Mouse (Mus musculus) hindbrain, embryonic 16.5 days (tissue): Measurements from ENCODE around the gene Lmod1. TPM values are rescaled to one million over a fixed set of nuclear protein-coding genes. Genes with fewer than 3 reads are reported as not detected.
A peak's percentile ranks its signal among the peaks of the same experiment; 100 is the strongest.
"Not testable (repeated sequence)": the region's sequence is repeated elsewhere in the genome, so short reads cannot be mapped to it uniquely, and the experiment has no call there.

Source experiments
- ATAC-seq: fragments of 200-750 bp; cut with Nextera tagmentation; 2 replicates; pipeline ENCODE4 v1.8.0; 2017; ENCODE audit warnings: moderate TSS enrichment, moderate library complexity
- H3K27ac ChIP-seq: fragments of 300-500 bp; sonication (generic); 2 replicates; pipeline ENCODE4 v1.5.1; 2014; ENCODE audit warnings: low read depth, mild to moderate bottlenecking, control low read depth, low read length, moderate library complexity
- H3K27me3 ChIP-seq: fragments of 300-500 bp; sonication (generic); replicated peaks from 2 replicates; pipeline ENCODE4 v1.6.1; 2014; ENCODE audit warnings: low read length; ENCODE audit not compliant: control insufficient read depth, insufficient read depth
- H3K36me3 ChIP-seq: fragments of 300-500 bp; sonication (generic); 2 replicates; pipeline ENCODE4 v1.6.1; 2014; ENCODE audit warnings: mild to moderate bottlenecking, low read length, moderate library complexity, mixed read lengths; ENCODE audit not compliant: control insufficient read depth, insufficient read depth
- H3K4me1 ChIP-seq: fragments of 300-500 bp; sonication (generic); 2 replicates; pipeline ENCODE4 v1.6.1; 2014; ENCODE audit warnings: low read depth, low read length; ENCODE audit not compliant: control insufficient read depth, insufficient read depth
- H3K4me2 ChIP-seq: fragments of 300-500 bp; sonication (generic); 2 replicates; pipeline ENCODE4 v1.6.1; 2014; ENCODE audit warnings: mild to moderate bottlenecking, low read length, control low read depth, moderate library complexity
- H3K4me3 ChIP-seq: fragments of 300-500 bp; sonication (generic); 2 replicates; pipeline ENCODE4 v1.5.1; 2014; ENCODE audit warnings: mild to moderate bottlenecking, low read length, control low read depth, moderate library complexity
- H3K9ac ChIP-seq: fragments of 300-500 bp; sonication (generic); 2 replicates; pipeline ENCODE4 v1.6.1; 2014; ENCODE audit warnings: low read depth, mild to moderate bottlenecking, control low read depth, low read length, moderate library complexity
- H3K9me3 ChIP-seq: fragments of 300-500 bp; sonication (generic); 2 replicates; pipeline ENCODE4 v1.6.1; 2014; ENCODE audit warnings: mild to moderate bottlenecking, low read length, moderate library complexity; ENCODE audit not compliant: control insufficient read depth
- WGBS: fragments of 180-500 bp; shearing (Covaris S2); extraction: QIAGEN DNeasy Blood & Tissue Kit; methylation state at CpG from one replicate; pipeline ENCODE4 v1.1.7; 2014; 5-methylcytosine and 5-hydroxymethylcytosine counted together
- polyA plus RNA-seq: library from polyadenylated mRNA; unstranded; fragments of >200 nt; fragmentation: Nextera tagmentation; extraction: Ambion mirVana; gene quantifications from 2 replicates; pipeline ENCODE4 v1.2.1, GENCODE M21; 2015

The Lmod1 gene
- polyA plus RNA-seq, 1 experiment from 2014 or later, result 0.28 TPM

DNA sequence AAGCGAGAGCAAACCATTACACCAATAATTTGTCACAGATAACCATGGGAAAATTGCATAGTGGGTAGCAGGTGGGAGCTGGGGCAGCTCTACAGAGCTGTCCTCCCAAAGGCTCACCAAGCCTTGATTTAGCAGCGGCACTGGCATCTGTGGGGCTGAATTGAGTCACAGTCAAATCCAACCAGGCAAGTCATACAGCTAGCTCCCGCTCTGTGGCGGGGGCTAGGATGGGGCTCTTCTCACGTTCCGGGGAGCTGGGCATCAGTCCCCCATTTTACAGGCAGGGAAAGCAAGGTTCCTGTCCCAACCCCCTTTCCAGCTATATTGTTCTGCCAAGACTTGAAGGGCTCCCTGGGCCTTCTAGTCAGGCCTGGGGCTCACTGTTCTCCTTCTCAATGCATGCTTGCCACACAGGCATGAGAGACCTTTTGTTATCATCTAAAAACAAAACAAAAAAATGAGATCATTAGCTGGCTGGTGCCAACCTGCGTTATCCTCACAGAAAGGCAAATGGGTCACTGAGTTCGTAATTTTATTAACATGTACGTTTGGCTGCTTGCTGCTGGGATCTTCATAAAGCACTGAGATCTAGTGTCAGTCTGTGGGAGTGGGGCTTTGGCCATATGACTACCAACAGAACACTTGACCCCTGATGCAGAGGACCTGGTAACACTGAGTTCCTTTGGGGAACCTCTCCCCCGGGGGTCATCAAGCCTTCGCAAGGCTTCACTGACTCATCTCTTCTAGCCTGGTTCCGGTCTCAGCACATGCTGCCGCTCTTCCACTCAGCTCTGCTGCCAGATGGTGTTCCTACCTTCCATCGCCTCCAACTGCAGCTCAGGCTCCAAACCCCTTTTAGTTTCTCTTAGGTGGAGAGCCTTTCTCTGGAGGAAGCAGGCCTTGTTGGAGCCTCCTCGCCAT lies 55.7 kb downstream of the Lmod1 start:
- no peaks in the 10 kb centered on the region for H3K9me3 ChIP-seq
- 0 out of 2 replicates have a peak, but pooled peaks have one; percentile 14 for ATAC-seq
- H3K9ac ChIP-seq, result no peak overlapping the region
- H3K4me1 ChIP-seq, result peaks cover 4% of the 10 kb centered on the region
- no peak overlapping the region for H3K27ac ChIP-seq
- 62% methylated on average over 15 of the region's 15 CpGs for WGBS
- no peak overlapping the region for H3K4me3 ChIP-seq
- peaks cover 16% of the 10 kb centered on the region for H3K36me3 ChIP-seq
- H3K4me2 ChIP-seq, result no peak overlapping the region
- no peaks in the 10 kb centered on the region for H3K27me3 ChIP-seq

DNA sequence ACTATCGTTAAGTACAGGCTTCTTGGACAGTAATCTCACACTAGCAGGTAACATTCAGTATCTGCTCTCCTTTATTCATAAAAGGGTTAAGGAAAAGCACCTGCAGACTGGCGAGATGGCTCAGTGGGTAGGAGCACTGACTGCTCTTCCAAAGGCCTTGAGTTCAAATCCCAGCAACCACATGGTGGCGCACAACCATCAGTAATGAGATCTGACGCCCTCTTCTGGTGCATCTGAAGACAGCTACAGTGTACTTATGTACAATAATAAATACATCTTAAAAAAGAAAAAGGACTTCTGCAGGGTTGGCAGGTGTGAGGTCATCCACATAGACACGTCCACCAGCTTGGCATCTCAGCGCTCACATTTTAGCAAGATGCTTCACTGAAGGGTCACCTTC lies 57.0 kb downstream of the Lmod1 start:
- not testable (repeated sequence) for H3K4me1 ChIP-seq, H3K9me3 ChIP-seq, H3K27me3 ChIP-seq, H3K27ac ChIP-seq, H3K9ac ChIP-seq, ATAC-seq, H3K4me2 ChIP-seq, H3K4me3 ChIP-seq
- H3K36me3 ChIP-seq, result peaks cover 24% of the 10 kb centered on the region
- WGBS, result 60% methylated on average over 6 of the region's 6 CpGs

DNA sequence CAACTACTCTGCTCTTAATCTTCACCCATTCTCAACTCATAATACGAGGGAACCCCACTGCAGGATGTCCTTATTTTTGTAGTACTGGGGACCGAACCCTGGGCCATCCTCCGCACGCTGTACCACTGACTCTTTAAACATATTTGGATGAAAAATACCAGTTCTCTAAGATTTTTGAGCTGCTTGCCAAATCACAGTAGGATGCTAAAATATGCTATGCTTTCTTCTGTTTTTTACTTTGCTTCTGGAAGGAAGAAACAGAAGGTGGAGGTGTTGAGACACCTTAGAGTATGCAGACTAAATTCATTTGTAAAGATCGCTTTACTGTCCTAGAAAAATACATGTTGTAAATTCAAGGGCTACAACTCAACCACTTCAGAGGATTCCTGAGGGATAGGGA lies 59.6 kb downstream of the Lmod1 start:
- Histone ChIP-seq H3K4me2 (no peak overlapping the region), H3K9me3 (no peaks in the 10 kb centered on the region), H3K4me3 (no peak overlapping the region), H3K9ac (no peak overlapping the region), H3K27me3 (no peaks in the 10 kb centered on the region), H3K27ac (no peak overlapping the region), H3K36me3 (peaks cover 49% of the 10 kb centered on the region), H3K4me1 (peaks cover 2% of the 10 kb centered on the region; the same call in 1 of the 2 replicates)
- WGBS, result 97% methylated on average over 5 of the region's 5 CpGs
- no peak for ATAC-seq

DNA sequence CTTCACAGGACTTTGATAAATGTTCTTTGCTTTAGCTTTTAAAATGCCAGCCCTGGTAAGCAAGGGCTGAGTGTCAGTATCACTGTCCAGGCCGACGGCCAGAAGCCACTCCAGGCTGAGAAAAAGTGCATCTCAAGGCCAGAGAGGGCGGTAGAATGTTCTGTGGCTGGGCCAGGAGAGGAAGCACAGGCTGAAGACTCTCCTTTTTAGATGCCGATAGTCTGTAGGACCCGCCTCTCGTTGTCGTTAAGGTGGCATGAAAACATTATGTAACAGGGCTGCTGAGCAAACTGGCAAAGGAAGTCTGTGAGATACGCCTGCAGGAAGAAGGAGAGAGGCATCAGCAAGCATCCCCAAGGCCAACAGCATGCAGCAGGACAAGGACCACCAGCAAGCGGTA lies 60.6 kb downstream of the Lmod1 start:
- H3K9ac ChIP-seq, result no peak overlapping the region
- peaks cover 2% of the 10 kb centered on the region; the same call in 1 of the 2 replicates for H3K4me1 ChIP-seq
- peaks cover 57% of the 10 kb centered on the region for H3K36me3 ChIP-seq
- no peak overlapping the region for H3K27ac ChIP-seq
- no peak overlapping the region for H3K4me3 ChIP-seq
- H3K27me3 ChIP-seq, result no peaks in the 10 kb centered on the region
- WGBS, result 91% methylated on average over 9 of the region's 9 CpGs
- ATAC-seq, result no peak
- no peaks in the 10 kb centered on the region for H3K9me3 ChIP-seq
- H3K4me2 ChIP-seq, result no peak overlapping the region

DNA sequence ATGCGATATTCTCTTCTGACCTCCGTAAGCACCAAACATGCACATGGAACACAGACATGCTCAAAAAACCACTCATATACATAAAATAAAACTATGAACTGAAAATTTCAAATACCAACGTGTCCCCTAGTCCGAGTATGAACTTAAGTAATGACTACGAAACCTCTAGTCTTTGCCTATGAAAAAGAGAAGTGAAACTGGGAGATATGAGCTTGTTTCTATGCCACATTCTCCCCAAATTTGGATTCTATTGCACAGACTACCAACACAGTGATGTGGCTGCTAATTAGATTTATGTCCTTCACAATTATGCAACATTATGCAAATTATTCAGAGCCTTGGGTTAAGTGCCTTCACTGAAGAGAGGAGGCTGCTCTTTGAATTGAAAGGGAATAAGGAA lies 74.9 kb downstream of the Lmod1 start:
- H3K4me2 ChIP-seq, result no peak overlapping the region
- H3K27ac ChIP-seq, result no peak overlapping the region
- H3K9me3 ChIP-seq, result no peaks in the 10 kb centered on the region
- no peak overlapping the region for H3K4me3 ChIP-seq
- H3K4me1 ChIP-seq, result no peaks in the 10 kb centered on the region
- 95% methylated on average over 5 of the region's 5 CpGs for WGBS
- no peaks in the 10 kb centered on the region for H3K27me3 ChIP-seq
- ATAC-seq, result no peak
- H3K9ac ChIP-seq, result no peak overlapping the region
- H3K36me3 ChIP-seq, result peaks cover 55% of the 10 kb centered on the region

DNA sequence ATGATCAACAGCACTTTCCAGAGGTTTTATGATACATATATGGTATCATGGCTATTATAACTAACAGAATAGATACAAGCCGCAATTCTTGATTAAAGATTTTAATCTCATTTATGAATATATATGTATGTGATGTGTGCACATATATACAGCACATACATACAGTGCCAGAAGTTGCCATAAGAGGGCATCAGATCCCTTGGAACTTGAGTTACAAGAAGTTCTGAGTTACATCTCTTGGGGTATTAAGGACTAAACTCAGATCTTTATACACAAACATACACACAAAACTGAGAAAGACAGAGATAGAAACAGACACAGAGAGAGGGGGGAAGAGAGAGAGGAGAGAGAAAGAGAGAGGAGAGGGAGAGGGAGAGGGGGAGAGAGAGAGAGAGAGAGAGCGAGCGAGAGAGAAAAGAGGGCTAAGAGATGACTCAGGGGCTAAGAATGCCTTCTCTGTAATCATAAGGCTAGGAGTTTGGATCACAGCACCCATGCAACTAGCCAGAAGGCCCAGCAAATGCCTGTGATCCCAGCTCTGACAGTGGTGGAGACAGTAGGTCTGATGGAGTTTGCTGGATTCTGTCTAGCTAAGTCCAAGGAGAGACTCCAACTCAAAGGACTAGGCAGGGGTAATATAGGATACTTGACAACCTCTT lies 77.0 kb downstream of the Lmod1 start:
- Histone ChIP-seq H3K27ac (no peak overlapping the region), H3K27me3 (no peaks in the 10 kb centered on the region), H3K9ac (no peak overlapping the region), H3K4me3 (no peak overlapping the region), H3K36me3 (peaks cover 61% of the 10 kb centered on the region), H3K9me3 (no peaks in the 10 kb centered on the region), H3K4me2 (no peak overlapping the region), H3K4me1 (no peaks in the 10 kb centered on the region)
- WGBS, result 95% methylated on average over 3 of the region's 3 CpGs
- ATAC-seq, result no peak

DNA sequence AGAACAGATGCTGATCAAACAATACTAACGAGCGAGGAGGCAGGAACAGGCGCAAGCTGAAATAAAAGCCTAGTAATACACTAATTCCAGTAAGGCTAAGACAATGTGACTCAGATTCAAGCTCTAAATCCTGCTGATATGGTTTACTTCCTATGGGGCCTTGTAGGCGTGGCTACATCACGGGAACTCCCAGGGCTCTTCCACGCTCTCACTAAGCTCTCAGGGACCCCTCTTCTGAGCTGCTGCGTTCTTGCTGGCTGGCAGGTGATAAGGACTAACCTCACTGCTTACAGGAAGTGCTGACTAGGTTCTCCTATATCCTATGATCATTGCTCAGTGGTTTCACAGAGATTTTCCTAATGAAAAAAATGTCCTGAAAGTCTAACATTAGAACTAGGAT lies 80.7 kb downstream of the Lmod1 start:
- Histone ChIP-seq H3K4me2 (no peak overlapping the region), H3K9ac (no peak overlapping the region), H3K9me3 (no peaks in the 10 kb centered on the region), H3K4me1 (no peaks in the 10 kb centered on the region), H3K27ac (no peak overlapping the region), H3K36me3 (peaks cover 71% of the 10 kb centered on the region), H3K27me3 (no peaks in the 10 kb centered on the region), H3K4me3 (no peak overlapping the region)
- ATAC-seq, result no peak
- WGBS, result 90% methylated on average over 7 of the region's 7 CpGs

DNA sequence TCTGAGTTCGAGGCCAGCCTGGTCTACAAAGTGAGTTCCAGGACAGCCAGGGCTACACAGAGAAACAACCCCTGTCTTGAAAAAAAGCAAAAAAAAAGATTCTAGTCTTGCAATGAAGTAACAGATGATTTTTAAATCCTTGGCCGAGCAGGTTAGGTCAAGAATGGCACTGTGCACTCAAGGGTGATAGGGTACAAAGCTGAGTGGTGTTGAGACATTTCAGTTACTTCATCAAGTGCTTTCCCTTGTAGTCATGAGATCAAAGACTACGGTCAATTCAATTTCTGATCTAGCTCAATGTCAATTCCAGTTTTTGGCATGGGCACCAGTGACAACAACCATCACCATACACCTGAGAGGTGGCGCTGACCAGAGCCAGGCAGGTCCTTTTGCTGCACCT lies 84.4 kb downstream of the Lmod1 start:
- H3K4me3 ChIP-seq, result no peak overlapping the region
- H3K9ac ChIP-seq, result no peak overlapping the region
- no peaks in the 10 kb centered on the region for H3K27me3 ChIP-seq
- H3K27ac ChIP-seq, result no peak overlapping the region
- ATAC-seq, result no peak
- no peaks in the 10 kb centered on the region for H3K4me1 ChIP-seq
- H3K4me2 ChIP-seq, result no peak overlapping the region
- peaks cover 61% of the 10 kb centered on the region for H3K36me3 ChIP-seq
- no peaks in the 10 kb centered on the region for H3K9me3 ChIP-seq
- 99% methylated on average over 4 of the region's 4 CpGs for WGBS

DNA sequence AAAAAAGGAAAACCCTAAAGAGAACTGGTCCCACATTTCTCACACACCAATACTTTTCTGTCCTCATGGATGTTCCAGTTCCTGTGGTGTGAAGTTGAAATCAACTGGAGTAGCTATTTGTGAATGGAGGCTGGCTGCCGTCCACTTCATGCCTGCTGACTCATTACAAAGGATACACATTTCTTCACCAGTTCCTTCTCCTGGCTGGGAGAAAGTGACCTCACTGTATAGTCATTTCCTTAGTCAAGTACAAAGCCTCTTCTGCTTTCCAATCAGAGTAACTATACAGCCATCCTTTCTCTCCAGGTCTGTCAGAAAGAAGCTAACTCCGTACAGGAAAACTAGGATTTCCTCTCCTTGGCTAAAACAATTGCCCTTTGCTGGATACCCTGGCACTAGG lies 86.4 kb downstream of the Lmod1 start:
- H3K9me3 ChIP-seq, result no peaks in the 10 kb centered on the region
- H3K4me2 ChIP-seq, result no peak overlapping the region
- H3K27me3 ChIP-seq, result no peaks in the 10 kb centered on the region
- 66% methylated on average over 2 of the region's 2 CpGs for WGBS
- H3K27ac ChIP-seq, result no peak overlapping the region
- no peak overlapping the region for H3K9ac ChIP-seq
- no peak overlapping the region for H3K4me3 ChIP-seq
- ATAC-seq, result no peak
- H3K4me1 ChIP-seq, result no peaks in the 10 kb centered on the region
- H3K36me3 ChIP-seq, result peaks cover 55% of the 10 kb centered on the region
